Mouse (Mus musculus): ENCODE data around the gene Lrrfip2. TPM values are rescaled to one million over a fixed set of nuclear protein-coding genes. Genes with fewer than 3 reads are reported as not detected.

The Lrrfip2 gene
- polyA plus RNA-seq, 1 experiment from 2014 or later, result 85.9 TPM

DNA sequence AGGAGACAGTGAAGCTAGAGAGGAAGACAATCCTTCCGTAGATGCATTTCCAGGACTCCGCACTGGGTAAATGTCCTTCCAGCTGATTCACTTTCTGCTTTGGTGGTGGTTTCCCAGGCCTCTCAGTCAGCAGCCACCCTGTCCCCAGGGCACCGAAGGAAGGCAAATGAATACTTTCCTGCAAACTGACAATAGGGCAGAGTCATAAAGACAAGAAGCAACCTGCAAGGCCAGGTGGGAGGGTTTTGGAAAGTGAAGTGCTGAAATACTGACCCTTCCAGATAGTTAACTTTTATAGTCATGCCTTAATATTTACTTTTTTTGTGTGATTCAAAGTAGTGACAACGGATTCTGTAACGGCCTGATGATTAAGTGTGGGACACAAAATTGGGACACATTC, 13.5 kb upstream of the Lrrfip2 start:
- CTCF ChIA-PET, result no interaction called here
- ATAC-seq, result no peak
- in situ Hi-C loops (cut with MboI; ENCODE audit: low pct_unique_long_range_greater_than_20kb), result no loop called here

DNA sequence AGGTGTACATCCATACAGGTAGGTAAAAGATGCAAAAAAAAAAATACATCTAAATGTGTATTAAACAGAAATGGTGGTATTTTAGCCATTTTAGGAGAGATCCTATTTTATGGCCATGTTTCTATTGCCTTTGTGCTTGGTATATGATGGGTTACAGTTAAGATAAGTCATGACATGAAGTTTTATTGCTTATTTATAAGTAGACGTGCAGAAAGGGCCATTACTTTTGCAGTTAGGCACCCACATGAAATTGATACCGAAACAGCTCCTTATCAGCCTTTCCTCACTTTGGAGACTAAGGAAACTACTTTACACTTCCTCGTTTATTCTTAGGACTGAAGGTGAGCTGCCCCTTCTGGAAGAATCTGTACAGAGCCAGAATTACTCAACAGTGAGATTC, 9.5 kb upstream of the Lrrfip2 start:
- no peaks in the 10 kb centered on the region for H3K27me3 ChIP-seq
- DNase-seq (ENCODE audit: low read depth, low spot score) (no peak), ATAC-seq (no peak)
- in situ Hi-C loops (cut with MboI; ENCODE audit: low pct_unique_long_range_greater_than_20kb), result no loop called here
- CTCF ChIA-PET, result no interaction called here
- POLR2A ChIA-PET, result no interaction called here
- no peak for TF ChIP-seq CTCF (IDR thresholded peaks at IDR 0.05)

More for the DNA sequence above, 13.5 kb upstream of the Lrrfip2 start:
- no peaks in the 10 kb centered on the region for H3K27me3 ChIP-seq
- no peak for TF ChIP-seq CTCF (IDR thresholded peaks at IDR 0.05)
- DNase-seq (ENCODE audit: low read depth, low spot score), result no peak
- POLR2A ChIA-PET, result no interaction called here

DNA sequence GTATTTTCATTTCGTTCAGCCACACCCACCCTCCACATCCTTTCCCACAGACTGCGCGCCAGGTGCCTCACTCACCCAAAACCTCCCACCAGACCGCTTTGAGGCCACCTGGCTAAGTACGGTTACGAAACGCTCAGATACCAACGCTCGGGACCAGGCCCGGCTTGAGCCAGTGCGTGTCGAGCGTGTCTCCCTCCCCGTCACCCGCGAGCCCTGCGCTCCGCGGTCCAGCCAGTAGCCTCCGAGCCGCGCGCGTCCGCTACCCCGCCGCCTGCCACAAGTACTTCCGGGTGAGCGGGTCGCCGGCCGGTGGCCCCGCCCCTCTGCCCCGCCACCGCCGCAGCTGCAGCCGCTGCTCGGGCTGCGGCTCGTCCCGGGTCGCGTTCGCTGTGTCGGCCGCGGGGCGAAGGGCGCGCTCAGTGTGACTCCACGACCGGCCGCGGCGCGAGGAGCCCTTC, 431 bp downstream of the Lrrfip2 start:
- in situ Hi-C loops (cut with MboI; ENCODE audit: low pct_unique_long_range_greater_than_20kb), result no loop called here
- no peak for TF ChIP-seq CTCF (IDR thresholded peaks at IDR 0.05)
- ATAC-seq (peak; percentile 83), DNase-seq (ENCODE audit: low read depth, low spot score) (no peak)
- ChIA-PET POLR2A (no interaction called here), CTCF (interaction anchor here (1.0 to 1.1 kb wide), 2 partner anchors 24 to 58 kb away, joined by 4 to 5 read pairs; no protein-coding TSS in a partner anchor)
- no peaks in the 10 kb centered on the region for H3K27me3 ChIP-seq

DNA sequence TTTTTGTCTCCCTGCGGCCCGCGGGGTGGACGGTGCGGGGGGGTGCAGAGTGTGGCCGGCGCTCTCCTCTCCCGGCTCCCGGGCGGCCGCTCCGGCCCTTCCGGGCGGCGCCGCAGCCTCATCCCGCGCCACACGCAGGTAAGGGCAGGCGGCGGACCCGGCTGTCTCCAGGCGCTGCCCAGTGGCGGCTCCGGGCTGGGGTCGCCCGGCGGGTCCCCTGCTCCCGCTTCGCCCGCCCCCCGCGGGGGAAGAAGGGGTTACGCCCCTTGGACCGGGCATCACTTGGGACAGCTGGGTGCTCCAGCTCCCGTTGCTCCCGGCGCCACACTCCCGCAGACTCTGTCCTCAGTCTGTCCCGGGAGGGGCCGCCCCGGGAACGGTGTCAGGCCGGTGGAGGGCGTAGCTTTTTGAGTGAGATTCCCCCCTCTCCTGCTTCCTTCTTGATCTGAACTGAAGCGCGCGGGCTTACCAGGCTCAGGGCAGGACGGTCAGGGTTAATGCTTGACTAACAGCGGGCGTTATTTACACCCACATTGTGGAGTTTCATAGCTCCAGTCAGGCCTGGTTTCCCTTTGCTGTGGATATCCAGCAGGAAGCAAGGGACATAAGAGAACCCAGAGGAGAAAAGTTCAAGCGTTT, 979 bp downstream of the Lrrfip2 start:
- in situ Hi-C loops (cut with MboI; ENCODE audit: low pct_unique_long_range_greater_than_20kb), result no loop called here
- H3K27me3 ChIP-seq, result no peaks in the 10 kb centered on the region
- CTCF ChIA-PET, result interaction anchor here (0.8 to 1.1 kb wide), 3 partner anchors 25 to 57 kb away, joined by 3 to 5 read pairs (median 4); no protein-coding TSS in a partner anchor
- TF ChIP-seq CTCF (IDR thresholded peaks at IDR 0.05), result no peak
- ATAC-seq (peak; percentile 61), DNase-seq (ENCODE audit: low read depth, low spot score) (no peak)
- POLR2A ChIA-PET, result interaction anchor here (0.6 kb wide), 2 partner anchors 29 to 131 kb away, joined by 3 read pairs; no protein-coding TSS in a partner anchor

DNA sequence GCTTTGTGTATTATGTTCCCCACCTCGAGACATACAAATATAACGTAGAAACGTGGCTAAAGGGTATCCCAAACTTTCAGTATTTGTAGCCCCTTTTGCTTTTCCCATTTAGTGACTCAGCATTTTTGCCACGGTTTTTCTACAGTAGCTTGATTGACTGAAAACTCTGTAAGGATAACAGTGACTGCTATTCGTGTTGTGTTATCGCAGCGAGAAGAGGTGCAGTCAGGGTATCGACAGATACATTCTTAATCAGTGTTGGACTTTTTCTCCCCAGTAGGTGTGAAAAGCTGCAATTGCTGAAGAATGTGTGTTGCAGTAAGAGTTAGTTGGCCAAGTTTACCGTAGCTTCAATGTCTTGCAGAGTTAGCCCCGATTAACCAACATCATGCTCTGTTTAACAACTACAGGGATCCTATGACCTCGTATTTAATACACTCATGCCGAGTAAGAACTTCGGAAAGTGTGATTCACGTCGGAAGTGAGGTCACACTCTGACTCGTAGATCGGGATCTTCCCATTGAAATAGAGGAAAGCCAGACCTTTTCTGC, 1.6 kb downstream of the Lrrfip2 start:
- ATAC-seq (peak; percentile 65), DNase-seq (ENCODE audit: low read depth, low spot score) (peak; percentile 48)
- in situ Hi-C loops (cut with MboI; ENCODE audit: low pct_unique_long_range_greater_than_20kb), result no loop called here
- POLR2A ChIA-PET, result interaction anchor here (0.6 kb wide), 2 partner anchors 29 to 132 kb away, joined by 3 read pairs; no protein-coding TSS in a partner anchor
- TF ChIP-seq CTCF (IDR thresholded peaks at IDR 0.05), result no peak
- CTCF ChIA-PET, result interaction anchor here (0.8 to 1.1 kb wide), 3 partner anchors 25 to 57 kb away, joined by 3 to 5 read pairs (median 4); no protein-coding TSS in a partner anchor
- no peaks in the 10 kb centered on the region for H3K27me3 ChIP-seq

DNA sequence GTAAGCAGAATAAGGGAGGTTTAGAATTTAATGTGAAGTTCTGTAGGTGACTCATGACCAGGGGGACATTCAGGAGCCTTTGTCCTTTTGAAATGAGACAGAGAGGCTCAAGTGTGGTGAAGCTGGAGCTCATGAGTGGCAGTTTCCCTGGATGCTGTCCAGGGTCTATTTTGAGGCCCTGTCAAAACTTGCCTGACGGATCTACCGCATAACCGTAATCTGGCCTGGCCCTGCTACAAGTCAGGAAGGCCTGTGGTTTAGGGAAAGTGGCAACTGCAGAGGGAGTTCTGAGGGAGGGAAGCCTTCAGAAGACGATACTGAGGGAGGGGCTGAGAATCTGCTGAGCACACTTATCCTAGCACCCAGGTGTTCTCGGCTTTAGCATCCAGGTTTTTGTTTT, 5.1 kb downstream of the Lrrfip2 start:
- ChIA-PET CTCF (interaction anchor here (0.8 to 1.3 kb wide), 2 partner anchors 10 to 27 kb away, joined by 3 to 5 read pairs; no protein-coding TSS in a partner anchor), POLR2A (no interaction called here)
- TF ChIP-seq CTCF (IDR thresholded peaks at IDR 0.05), result no peak
- no peaks in the 10 kb centered on the region for H3K27me3 ChIP-seq
- ATAC-seq, result no peak
- in situ Hi-C loops (cut with MboI; ENCODE audit: low pct_unique_long_range_greater_than_20kb), result no loop called here
- no peak for DNase-seq (ENCODE audit: low read depth, low spot score)

DNA sequence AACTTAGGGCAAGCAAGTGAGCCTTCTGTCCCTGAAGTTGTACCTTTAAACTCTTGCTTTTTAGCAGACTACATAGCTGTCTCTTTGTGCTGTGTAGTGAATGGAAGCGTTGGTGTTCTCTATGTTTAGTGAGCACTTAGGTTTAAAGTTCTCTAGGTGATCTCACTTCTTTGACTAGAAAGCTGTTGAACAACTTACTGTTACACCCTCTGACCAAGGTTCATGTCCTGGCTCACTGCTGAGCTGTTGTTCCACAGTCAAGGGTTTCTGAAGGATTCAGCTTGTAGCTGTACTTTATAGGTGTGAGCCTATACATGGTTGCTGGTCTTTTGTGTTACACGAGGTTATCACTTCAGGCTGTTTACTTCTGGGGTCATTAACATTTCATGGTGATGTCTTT, 5.9 kb downstream of the Lrrfip2 start:
- TF ChIP-seq CTCF (IDR thresholded peaks at IDR 0.05), result no peak
- ATAC-seq (no peak), DNase-seq (ENCODE audit: low read depth, low spot score) (no peak)
- no peaks in the 10 kb centered on the region for H3K27me3 ChIP-seq
- ChIA-PET POLR2A (interaction anchor here (0.7 kb wide), 1 partner anchor 88 kb away, joined by 6 read pairs; no protein-coding TSS in a partner anchor), CTCF (interaction anchor here (0.7 to 1.0 kb wide), 4 partner anchors 8 to 26 kb away, joined by 3 to 4 read pairs (median 3); no protein-coding TSS in a partner anchor)
- in situ Hi-C loops (cut with MboI; ENCODE audit: low pct_unique_long_range_greater_than_20kb), result no loop called here

DNA sequence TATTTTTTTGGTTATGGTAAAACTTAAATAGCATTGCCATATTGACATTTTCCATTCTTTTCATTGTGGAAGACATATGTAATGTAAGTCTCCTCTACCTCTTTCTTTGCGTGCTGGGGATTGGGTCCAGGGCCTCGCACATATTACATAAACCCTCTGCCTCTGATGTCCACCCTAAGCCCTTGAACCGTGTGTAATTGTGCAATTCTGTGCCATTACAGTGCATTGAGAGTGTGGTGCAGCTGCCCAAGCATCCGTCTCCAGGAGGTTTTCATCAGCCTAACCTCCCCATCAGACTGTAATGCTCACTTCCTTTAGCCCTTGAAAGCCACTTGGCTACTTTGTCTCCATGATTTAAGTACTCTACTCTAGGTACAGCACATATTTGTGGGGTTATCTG, 7.0 kb downstream of the Lrrfip2 start:
- ATAC-seq (no peak), DNase-seq (ENCODE audit: low read depth, low spot score) (no peak)
- CTCF ChIA-PET, result interaction anchor here (1.0 kb wide), 1 partner anchor 13 kb away, joined by 4 read pairs; no protein-coding TSS in a partner anchor
- H3K27me3 ChIP-seq, result no peaks in the 10 kb centered on the region
- no peak for TF ChIP-seq CTCF (IDR thresholded peaks at IDR 0.05)
- in situ Hi-C loops (cut with MboI; ENCODE audit: low pct_unique_long_range_greater_than_20kb), result no loop called here
- POLR2A ChIA-PET, result no interaction called here

DNA sequence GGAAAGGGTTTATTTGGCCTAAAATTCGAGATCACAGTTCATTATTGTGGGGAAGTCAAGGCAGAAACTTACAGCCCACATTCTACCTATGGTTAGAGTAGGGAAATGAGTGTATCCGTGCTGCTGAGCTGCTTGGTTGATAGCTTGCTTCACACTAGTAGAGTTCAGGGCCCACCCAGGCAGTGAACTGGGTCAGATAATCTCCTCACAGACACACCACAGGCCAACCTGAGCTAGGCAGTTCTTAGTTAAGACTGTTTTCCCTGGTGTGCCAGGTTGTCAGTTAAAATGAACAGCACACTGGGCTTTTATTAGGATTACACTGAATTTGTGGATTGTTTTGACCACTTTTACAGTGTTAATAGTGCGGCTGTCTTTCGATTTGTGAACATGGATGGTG, 9.3 kb downstream of the Lrrfip2 start:
- no peak for DNase-seq (ENCODE audit: low read depth, low spot score)

DNA sequence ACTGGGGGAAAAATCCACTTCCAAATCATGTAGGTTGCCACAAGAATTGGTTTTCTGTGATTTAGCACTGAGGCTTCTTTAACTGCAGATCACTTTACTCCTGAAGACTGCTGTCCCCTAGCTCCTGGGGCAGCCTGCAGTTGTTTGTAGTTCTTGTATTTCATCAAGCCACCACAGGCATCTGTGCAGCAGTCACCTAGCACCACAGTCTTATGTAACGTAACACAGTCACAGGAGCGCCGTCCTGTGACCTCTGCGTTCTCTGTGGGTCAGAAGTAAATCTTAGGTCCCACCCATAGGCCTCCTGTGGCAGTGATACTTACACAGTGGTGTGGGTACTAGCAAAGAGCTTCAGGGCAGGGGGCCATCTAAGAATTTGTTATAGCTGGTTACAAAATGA, 10.4 kb downstream of the Lrrfip2 start:
- DNase-seq (ENCODE audit: low read depth, low spot score) (no peak), ATAC-seq (no peak)
- H3K27me3 ChIP-seq, result no peaks in the 10 kb centered on the region
- in situ Hi-C loops (cut with MboI; ENCODE audit: low pct_unique_long_range_greater_than_20kb), result no loop called here
- TF ChIP-seq CTCF (IDR thresholded peaks at IDR 0.05), result no peak
- POLR2A ChIA-PET, result interaction anchor here (0.9 kb wide), 1 partner anchor 18 kb away, joined by 3 read pairs; no protein-coding TSS in a partner anchor
- CTCF ChIA-PET, result no interaction called here

More for the DNA sequence above, 9.3 kb downstream of the Lrrfip2 start:
- TF ChIP-seq CTCF (IDR thresholded peaks at IDR 0.05), result no peak
- no peaks in the 10 kb centered on the region for H3K27me3 ChIP-seq
- in situ Hi-C loops (cut with MboI; ENCODE audit: low pct_unique_long_range_greater_than_20kb), result no loop called here
- CTCF ChIA-PET, result no interaction called here
- POLR2A ChIA-PET, result no interaction called here
- no peak for ATAC-seq

DNA sequence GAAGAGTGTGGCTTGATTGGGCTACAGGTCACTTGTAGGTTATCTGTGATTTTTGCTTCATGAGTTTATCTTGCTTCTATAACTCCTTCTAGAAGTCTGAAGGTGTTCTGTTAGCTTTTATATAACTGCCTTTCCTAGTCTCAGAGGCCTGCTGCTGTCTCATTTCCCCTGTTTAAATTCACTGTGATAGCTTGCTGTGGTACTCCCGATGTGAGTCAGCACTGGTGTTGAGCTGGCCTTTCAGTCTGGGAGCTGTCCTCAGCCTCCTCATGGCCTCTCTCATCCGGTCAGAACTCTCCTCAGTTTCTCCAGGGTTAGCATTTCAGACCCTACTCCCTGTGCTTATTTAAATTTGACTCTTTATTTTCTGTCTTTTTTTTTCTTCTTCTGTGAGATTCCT, 12.7 kb downstream of the Lrrfip2 start:
- DNase-seq (ENCODE audit: low read depth, low spot score), result no peak
- H3K27me3 ChIP-seq, result no peaks in the 10 kb centered on the region
- no peak for TF ChIP-seq CTCF (IDR thresholded peaks at IDR 0.05)
- ATAC-seq, result no peak
- ChIA-PET CTCF (no interaction called here), POLR2A (no interaction called here)
- in situ Hi-C loops (cut with MboI; ENCODE audit: low pct_unique_long_range_greater_than_20kb), result no loop called here
